Mouse (Mus musculus) neural tube, embryonic 13.5 days (tissue): Measurements from ENCODE around the gene Becn1. TPM values are rescaled to one million over a fixed set of nuclear protein-coding genes. Genes with fewer than 3 reads are reported as not detected.
A peak's percentile ranks its signal among the peaks of the same experiment; 100 is the strongest.

ENCODE experiments used
- ATAC-seq: fragments of 200-750 bp; cut with Nextera tagmentation; 2 replicates; pipeline ENCODE4 v1.8.0; 2017; ENCODE audit warnings: low read depth, mild to moderate bottlenecking, moderate TSS enrichment, moderate library complexity
- H3K27ac ChIP-seq: fragments of 300-500 bp; sonication (generic); replicated peaks from 2 replicates; pipeline ENCODE4 v1.5.1; 2015; ENCODE audit warnings: moderate library complexity, mild to moderate bottlenecking, inconsistent platforms
- H3K27me3 ChIP-seq: fragments of 300-500 bp; sonication (generic); 2 replicates; pipeline ENCODE4 v1.6.1; 2015; ENCODE audit warnings: mild to moderate bottlenecking, inconsistent platforms
- H3K36me3 ChIP-seq: fragments of 300-500 bp; sonication (generic); 2 replicates; pipeline ENCODE4 v1.6.1; 2015; ENCODE audit warnings: mild to moderate bottlenecking, inconsistent platforms
- H3K4me1 ChIP-seq: fragments of 300-500 bp; sonication (generic); replicated peaks from 2 replicates; pipeline ENCODE4 v1.6.1; 2015; ENCODE audit warnings: inconsistent platforms
- H3K4me2 ChIP-seq: fragments of 300-500 bp; sonication (generic); 2 replicates; pipeline ENCODE4 v1.6.1; 2015; ENCODE audit warnings: inconsistent platforms, mild to moderate bottlenecking, moderate library complexity
- H3K4me3 ChIP-seq: fragments of 300-500 bp; sonication (generic); 2 replicates; pipeline ENCODE4 v1.5.1; 2015; ENCODE audit warnings: mild to moderate bottlenecking, inconsistent platforms
- H3K9ac ChIP-seq: fragments of 300-500 bp; sonication (generic); 2 replicates; pipeline ENCODE4 v1.6.1; 2015; ENCODE audit warnings: moderate library complexity, mild to moderate bottlenecking, inconsistent platforms
- H3K9me3 ChIP-seq: fragments of 300-500 bp; sonication (generic); 2 replicates; pipeline ENCODE4 v1.6.1; 2016; ENCODE audit warnings: inconsistent platforms
- WGBS: fragments of 180-500 bp; shearing (Covaris S2); methylation state at CpG from one replicate; pipeline ENCODE4 v1.1.7; 2015; 5-methylcytosine and 5-hydroxymethylcytosine counted together
- polyA plus RNA-seq: library from polyadenylated mRNA; unstranded; fragments of >200 nt; fragmentation: Nextera tagmentation; extraction: Ambion mirVana; gene quantifications from 2 replicates; pipeline ENCODE4 v1.2.1, GENCODE M21; 2015

The Becn1 gene
- polyA plus RNA-seq, 1 experiment from 2014 or later, result 178 TPM

DNA sequence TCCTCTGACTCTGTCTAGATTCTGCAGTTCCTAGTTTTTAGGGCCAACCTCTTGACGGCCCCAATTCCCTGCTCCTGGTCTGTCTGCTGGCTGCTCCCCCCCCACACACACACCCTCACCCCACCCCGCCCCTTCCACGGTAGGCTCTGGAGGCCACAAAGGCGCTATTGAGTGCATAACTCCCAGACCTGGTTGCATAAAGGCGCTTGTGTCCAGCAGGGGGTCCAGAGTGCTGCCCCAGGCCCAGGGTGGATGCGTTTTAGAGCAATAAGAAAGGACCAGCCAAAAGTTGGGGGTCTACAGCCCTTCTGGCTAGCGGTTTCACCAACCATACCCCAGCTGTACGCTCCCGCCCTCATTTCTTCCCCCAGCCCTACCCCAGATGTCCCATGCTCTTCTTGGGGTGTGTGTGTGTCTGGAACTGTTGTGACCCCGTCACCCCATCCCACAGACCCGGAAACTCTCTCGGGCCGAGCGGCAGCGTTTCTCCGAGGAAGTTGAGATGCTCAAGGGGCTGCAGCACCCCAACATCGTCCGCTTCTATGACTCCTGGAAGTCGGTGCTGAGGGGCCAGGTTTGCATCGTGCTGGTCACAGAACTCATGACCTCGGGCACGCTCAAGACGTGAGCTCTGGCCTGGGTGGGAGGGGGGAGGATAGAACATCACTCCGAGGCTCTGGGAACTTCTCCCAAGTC is 39.7 kb downstream of the Becn1 start:
- no peak for ATAC-seq
- WGBS, result 2% methylated on average over 24 of the region's 24 CpGs
- Histone ChIP-seq H3K9me3 (no peaks in the 10 kb centered on the region), H3K4me1 (peaks cover 56% of the 10 kb centered on the region), H3K4me2 (peak overlapping the region; percentile 78), H3K27me3 (peaks cover 75% of the 10 kb centered on the region), H3K27ac (no peak overlapping the region), H3K9ac (no peak overlapping the region), H3K4me3 (peak overlapping the region; percentile 14), H3K36me3 (peaks cover 7% of the 10 kb centered on the region; the same call in 1 of the 2 replicates)

DNA sequence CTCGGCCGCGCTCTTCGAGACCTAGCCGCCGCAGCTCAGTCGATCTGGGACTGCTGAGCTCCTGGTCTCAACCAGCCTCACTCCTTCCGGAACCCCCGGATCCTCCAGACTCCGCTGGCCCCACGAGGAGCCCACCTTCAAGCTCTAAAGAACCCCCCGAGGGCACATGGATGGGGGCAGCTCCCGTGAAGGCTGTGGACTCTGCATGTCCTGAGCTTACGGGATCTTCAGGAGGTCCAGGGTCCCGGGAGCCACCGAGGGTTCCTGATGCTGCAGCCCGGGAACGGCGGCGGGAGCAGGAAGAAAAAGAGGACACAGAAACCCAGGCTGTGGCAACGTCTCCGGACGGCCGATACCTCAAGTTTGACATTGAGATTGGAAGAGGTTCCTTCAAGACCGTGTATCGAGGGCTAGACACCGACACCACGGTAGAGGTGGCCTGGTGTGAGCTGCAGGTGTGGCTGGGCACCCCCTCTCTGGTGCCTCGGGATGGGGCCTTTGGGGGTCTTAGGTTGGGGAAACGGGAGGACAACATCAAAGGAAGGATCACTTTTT is 41.2 kb downstream of the Becn1 start:
- under 1% methylated on average over 30 of the region's 30 CpGs for WGBS
- H3K9me3 ChIP-seq, result no peaks in the 10 kb centered on the region
- H3K4me1 ChIP-seq, result peaks cover 56% of the 10 kb centered on the region
- no peak; the same call in 1 of the 2 replicates for ATAC-seq
- peak overlapping the region; percentile 72 for H3K9ac ChIP-seq
- H3K27ac ChIP-seq, result 0 out of 2 replicates have a peak overlapping the region, but pooled peaks have one; percentile 2
- peaks cover 60% of the 10 kb centered on the region for H3K27me3 ChIP-seq
- peak overlapping the region; percentile 78 for H3K4me2 ChIP-seq
- H3K36me3 ChIP-seq, result peaks cover 13% of the 10 kb centered on the region
- peak overlapping the region; percentile 42 for H3K4me3 ChIP-seq

DNA sequence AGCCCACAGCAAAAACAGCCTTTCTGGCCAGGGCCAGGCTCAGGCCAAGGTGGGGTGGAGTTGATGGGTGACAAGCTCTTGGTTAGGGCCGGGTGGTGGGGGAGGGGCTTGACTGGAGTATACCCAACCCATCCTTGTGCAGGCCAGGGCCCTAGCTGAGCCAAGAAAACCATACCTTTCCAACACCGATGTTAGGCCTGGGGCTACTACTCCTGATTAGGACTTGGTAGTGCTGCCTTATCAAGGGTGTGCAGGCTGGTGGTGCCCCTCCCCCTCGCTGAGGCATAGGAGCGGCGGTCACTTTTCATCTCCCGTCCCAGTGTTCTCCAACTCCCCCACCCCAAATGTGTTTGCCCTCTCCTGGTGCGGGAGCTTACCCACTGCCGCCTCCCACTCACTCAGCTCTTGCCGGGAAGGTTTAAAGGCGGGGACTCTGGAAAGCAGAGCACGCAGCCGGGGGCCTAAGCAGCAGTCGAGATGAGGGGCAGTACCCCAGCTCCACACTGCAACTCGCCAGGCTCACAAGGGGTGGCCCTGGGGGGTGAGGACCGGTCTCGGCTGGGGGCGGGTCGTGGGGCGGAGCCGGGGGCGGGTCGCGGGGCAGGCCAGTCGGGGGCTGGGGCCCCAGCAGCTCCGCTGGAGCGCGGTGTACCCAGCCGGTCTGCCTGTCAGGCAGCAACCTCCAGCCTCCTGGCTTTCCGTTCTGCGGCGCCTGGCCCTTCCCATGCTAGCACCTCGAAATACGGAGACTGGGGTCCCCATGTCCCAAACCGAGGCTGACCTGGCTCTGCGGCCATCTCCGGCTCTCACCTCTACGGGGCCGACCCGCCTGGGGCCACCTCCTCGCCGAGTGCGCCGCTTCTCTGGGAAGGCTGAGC is 41.9 kb downstream of the Becn1 start, which contains the start of gene Wnk4:
Gene Wnk4, plus strand, starts transcription at position 620 of the 878 bp plus-strand sequence.
- peaks cover 53% of the 10 kb centered on the region for H3K27me3 ChIP-seq
- peak within 1 kb of the TSS; percentile 78 for H3K4me2 ChIP-seq
- peak within 1 kb of the TSS; percentile 42 for H3K4me3 ChIP-seq
- under 1% methylated on average over 43 of the region's 43 CpGs for WGBS
- peak; percentile 62 for ATAC-seq
- peak within 1 kb of the TSS; percentile 72 for H3K9ac ChIP-seq
- H3K9me3 ChIP-seq, result no peaks in the 10 kb centered on the region
- H3K36me3 ChIP-seq, result peaks cover 13% of the 10 kb centered on the region
- peaks cover 53% of the 10 kb centered on the region for H3K4me1 ChIP-seq
- peak within 1 kb of the TSS; percentile 2; the same call in 1 of the 2 replicates for H3K27ac ChIP-seq

DNA sequence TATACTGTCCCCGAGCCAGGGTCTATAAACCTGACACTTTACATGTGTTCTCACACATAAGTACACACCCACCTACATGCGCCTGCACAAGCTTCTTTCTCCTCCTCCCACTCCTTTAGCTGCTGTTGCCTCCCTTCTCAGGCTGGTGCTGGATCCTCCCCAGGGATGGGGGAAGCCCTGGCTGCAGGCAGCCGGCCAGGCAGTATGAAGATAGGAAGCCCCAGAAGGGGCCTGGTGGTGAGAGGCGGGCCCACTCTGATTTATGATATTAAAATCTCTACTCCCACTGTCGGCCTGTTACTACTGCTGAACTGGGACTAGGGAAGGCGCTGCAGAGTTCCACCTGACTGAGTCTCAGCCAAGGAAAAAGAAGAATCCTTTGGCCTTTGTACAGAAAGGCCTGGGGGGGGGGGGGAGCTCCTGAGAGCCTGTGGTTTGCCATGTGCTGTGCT is 42.8 kb downstream of the Becn1 start:
- peaks cover 45% of the 10 kb centered on the region for H3K27me3 ChIP-seq
- no peak overlapping the region for H3K4me3 ChIP-seq
- H3K9me3 ChIP-seq, result no peaks in the 10 kb centered on the region
- peak overlapping the region; percentile 78 for H3K4me2 ChIP-seq
- H3K36me3 ChIP-seq, result peaks cover 13% of the 10 kb centered on the region
- 26% methylated on average over 6 of the region's 6 CpGs for WGBS
- ATAC-seq, result no peak; the same call in 1 of the 2 replicates
- H3K4me1 ChIP-seq, result peaks cover 51% of the 10 kb centered on the region
- 0 out of 2 replicates have a peak overlapping the region, but pooled peaks have one; percentile 72 for H3K9ac ChIP-seq
- H3K27ac ChIP-seq, result no peak overlapping the region; the same call in 1 of the 2 replicates

DNA sequence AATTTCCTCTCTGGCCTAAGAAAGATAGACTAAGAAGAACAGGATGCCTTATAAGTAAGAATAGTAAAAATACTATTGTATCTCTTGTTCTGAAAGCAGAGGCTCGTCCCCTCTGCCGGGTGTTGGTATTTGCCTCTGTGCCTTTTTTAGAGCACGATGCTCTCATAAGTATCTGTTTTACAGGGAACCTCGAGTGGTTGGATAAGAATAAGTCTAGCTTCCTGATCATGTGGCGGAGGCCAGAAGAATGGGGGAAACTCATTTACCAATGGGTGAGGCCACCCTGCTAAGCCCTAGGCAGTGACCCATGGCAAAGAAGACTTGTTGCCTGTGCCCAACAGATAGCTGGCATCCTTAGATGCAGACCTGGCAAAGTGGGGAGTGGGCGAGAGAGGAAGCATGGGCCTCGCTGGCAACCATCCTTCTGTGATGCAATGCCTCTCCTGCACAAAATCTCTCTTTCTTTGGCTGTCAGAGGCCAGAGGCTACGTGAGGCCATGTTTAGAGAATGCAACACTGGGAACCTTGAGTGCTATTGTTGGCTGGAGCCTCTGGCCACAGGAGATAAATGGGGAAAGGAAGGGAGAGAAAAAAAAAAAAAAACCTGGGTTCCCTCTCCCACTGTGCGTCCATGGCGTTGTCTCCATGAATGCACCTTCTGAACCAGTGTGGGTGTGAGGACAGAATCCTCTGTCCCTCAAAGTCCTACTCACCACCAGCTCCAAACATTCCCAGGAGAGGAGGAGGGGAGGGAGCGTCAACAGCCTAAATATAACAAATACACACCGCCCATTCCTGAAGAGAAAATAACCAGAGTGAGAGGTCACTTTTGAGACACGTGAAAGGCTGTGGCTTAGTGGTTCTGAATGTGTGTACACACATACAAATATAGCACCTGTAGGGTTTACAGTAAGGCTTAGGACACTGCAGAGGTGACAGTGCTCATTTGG is 46.0 kb downstream of the Becn1 start:
- Histone ChIP-seq H3K4me3 (no peak overlapping the region), H3K9ac (no peak overlapping the region), H3K9me3 (no peaks in the 10 kb centered on the region), H3K4me2 (no peak overlapping the region), H3K27ac (no peak overlapping the region), H3K27me3 (peaks cover 17% of the 10 kb centered on the region), H3K4me1 (peaks cover 41% of the 10 kb centered on the region), H3K36me3 (peaks cover 13% of the 10 kb centered on the region)
- 88% methylated on average over 13 of the region's 13 CpGs for WGBS
- ATAC-seq, result no peak

DNA sequence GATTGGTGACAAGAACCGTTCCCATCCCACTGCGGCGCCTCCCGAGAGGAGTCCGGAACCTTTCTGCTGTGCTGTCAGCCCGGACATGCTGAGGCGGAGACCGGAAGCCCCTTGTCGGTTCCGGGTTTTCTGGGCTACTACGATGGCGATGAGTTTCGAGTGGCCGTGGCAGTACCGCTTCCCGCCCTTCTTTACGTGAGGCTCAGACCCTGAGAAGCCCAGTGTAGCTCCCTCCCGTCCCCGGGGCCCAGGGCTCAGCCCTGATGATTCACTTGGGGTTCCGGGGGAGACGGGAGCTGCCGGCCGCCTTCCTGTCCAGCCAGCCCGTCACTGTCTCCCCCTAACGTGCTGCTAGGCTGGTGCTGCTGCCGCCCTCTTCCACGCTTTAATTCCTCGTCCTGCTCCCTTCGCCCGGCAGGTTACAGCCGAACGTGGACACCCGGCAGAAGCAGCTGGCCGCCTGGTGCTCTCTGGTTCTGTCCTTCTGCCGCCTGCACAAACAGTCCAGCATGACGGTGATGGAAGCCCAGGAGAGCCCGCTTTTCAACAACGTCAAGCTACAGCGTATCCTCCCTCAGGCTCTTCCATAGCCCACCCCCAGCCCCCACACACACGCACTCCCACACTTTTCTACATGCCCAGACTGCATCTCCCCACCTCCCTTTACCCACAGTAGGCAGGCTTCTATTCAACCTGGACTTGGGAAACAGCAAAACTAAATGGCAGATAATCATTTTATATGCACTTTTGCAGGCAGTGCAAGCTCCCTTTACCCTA is 48.3 kb downstream of the Becn1 start, which contains the start of gene Vps25:
Gene Vps25, plus strand, starts transcription at position 95 of the 777 bp plus-strand sequence.
- WGBS, result 0% methylated on average over 40 of the region's 40 CpGs
- Histone ChIP-seq H3K27me3 (peaks cover 6% of the 10 kb centered on the region; the same call in 1 of the 2 replicates), H3K9ac (peak within 1 kb of the TSS; percentile 85), H3K27ac (peak within 1 kb of the TSS; percentile 81), H3K4me2 (peak within 1 kb of the TSS; percentile 92), H3K4me3 (peak within 1 kb of the TSS; percentile 59), H3K4me1 (peaks cover 18% of the 10 kb centered on the region), H3K9me3 (no peaks in the 10 kb centered on the region), H3K36me3 (peaks cover 13% of the 10 kb centered on the region)
- peak; percentile 82 for ATAC-seq

DNA sequence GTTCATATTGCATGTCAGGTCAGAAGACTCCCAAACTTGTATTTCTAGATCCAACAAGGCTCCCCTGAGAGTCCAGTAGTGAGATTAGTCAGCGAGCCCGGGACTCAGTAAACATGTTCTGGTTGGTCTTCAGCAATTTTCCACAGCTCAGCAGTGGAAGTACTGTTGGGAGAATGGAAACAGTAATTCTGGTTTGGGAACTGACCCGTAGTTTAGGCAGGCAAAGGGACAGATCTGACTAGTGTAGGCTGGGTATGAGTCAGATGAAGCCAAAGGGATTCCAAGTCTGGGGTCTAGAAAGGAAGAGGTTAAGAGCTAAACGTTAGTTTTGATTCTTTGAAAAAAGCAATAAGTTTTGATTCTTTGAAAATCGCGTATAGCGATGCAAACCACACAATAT is 49.1 kb downstream of the Becn1 start:
- H3K4me3 ChIP-seq, result peak overlapping the region; percentile 59
- peak overlapping the region; percentile 85 for H3K9ac ChIP-seq
- peak overlapping the region; percentile 92 for H3K4me2 ChIP-seq
- peaks cover 13% of the 10 kb centered on the region for H3K27me3 ChIP-seq
- no peak for ATAC-seq
- H3K4me1 ChIP-seq, result peaks cover 18% of the 10 kb centered on the region
- peaks cover 10% of the 10 kb centered on the region for H3K36me3 ChIP-seq
- no peak overlapping the region for H3K27ac ChIP-seq
- 17% methylated on average over 7 of the region's 7 CpGs for WGBS
- H3K9me3 ChIP-seq, result no peaks in the 10 kb centered on the region

DNA sequence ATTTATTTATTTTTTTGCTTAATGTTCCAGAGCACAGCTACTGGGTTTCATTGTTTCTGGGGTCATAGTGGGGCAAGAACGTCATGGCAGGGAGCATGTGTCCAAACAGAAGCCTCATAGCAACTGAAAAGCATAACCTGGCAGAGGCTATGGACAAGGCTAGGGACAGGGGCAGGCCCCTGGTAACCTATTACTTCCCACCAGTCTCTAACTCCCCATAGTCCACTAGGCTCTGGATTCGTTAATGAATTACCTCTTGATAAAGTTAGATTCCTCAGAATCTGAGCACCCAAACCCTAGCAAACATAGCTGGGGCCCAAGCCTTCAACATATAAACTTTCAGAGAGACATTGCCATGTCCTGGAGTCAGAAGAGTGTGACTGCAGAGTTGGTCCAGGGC is 51.1 kb downstream of the Becn1 start:
- ATAC-seq, result no peak
- Histone ChIP-seq H3K9ac (no peak overlapping the region), H3K9me3 (no peaks in the 10 kb centered on the region), H3K4me2 (no peak overlapping the region), H3K36me3 (no peaks in the 10 kb centered on the region; the same call in 1 of the 2 replicates), H3K27me3 (peaks cover 29% of the 10 kb centered on the region), H3K4me1 (peaks cover 30% of the 10 kb centered on the region), H3K4me3 (no peak overlapping the region), H3K27ac (no peak overlapping the region)
- WGBS, result 80% methylated on average over 2 of the region's 2 CpGs

DNA sequence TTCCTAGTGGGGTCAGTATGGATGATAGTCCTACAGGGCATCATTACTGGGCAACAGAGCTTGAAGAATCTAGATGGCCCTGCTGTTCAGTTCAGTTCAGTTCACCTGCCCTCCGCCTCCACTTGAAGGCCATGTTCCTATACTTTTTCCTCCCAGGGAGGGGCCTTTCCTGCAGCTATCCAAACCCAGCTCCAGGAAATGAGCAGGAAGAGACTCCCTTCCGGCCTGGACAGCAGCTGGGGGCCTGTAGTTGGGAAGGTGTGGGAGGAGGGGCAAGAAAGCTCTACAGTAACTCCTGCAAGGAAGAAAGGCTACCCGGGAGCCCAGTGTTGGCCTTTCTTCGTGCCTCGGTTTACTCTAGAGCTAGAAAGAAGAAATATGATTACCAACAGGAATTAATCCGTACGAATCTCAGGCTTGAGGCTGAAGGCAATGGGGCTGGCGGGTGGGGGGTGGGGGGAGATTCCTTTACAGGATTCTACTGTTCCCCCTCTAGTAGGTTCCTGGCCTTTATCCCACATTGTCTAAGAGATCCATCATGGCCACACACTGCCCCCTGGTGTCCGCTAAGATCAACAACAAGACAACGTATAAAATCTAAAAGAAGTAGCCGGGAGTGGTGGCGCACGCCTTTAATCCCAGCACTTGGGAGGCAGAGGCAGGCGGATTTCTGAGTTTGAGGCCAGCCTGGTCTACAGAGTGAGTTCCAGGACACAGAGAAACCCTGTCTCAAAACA is 53.7 kb downstream of the Becn1 start:
- Histone ChIP-seq H3K9ac (no peak overlapping the region), H3K4me1 (peaks cover 31% of the 10 kb centered on the region), H3K4me2 (peak overlapping the region; percentile 93; the same call in 1 of the 2 replicates), H3K27ac (no peak overlapping the region), H3K27me3 (peaks cover 55% of the 10 kb centered on the region), H3K9me3 (no peaks in the 10 kb centered on the region), H3K4me3 (no peak overlapping the region), H3K36me3 (no peaks in the 10 kb centered on the region)
- WGBS, result 39% methylated on average over 14 of the region's 14 CpGs
- ATAC-seq, result no peak

DNA sequence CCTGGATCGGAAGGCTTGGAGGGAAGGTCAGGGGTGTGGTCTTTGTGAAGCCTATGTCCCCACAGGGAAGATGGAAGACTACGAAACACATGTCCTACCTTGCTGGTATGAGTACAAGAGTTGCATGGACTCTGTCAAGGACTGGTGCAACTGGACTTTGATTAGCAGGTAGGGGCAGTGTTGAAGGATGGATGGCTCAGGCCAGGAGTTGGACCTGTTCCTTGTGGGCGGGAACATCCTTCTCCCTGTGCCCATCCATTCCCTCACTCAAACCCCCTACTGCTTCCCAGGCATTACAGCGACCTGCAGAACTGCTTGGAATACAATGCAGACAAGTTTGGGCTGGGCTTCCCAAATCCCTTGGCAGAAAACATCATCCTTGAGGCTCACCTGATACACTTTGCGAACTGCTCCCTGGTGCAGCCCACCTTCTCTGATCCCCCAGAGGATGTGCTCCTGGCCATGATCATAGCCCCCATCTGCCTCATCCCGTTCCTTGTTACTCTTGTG is 54.5 kb downstream of the Becn1 start:
- WGBS, result 85% methylated on average over 6 of the region's 6 CpGs
- Histone ChIP-seq H3K36me3 (no peaks in the 10 kb centered on the region), H3K9me3 (no peaks in the 10 kb centered on the region), H3K9ac (0 out of 2 replicates have a peak overlapping the region, but pooled peaks have one; percentile 54), H3K27me3 (peaks cover 55% of the 10 kb centered on the region), H3K4me2 (peak overlapping the region; percentile 93), H3K27ac (peak overlapping the region; percentile 46), H3K4me1 (peaks cover 25% of the 10 kb centered on the region), H3K4me3 (peak overlapping the region; percentile 60)
- no peak for ATAC-seq
